Mouse (Mus musculus): ENCODE measurements at regions not wholly inside any gene's neighbourhood (a gene's known extent, or its start where the extent isn't known, plus 50 kb on each side); places are given as distances from the start of the nearest gene placed in this dataset.
"Not testable (repeated sequence)": the region's sequence is repeated elsewhere in the genome, so short reads cannot be mapped to it uniquely, and the experiment has no call there.

DNA sequence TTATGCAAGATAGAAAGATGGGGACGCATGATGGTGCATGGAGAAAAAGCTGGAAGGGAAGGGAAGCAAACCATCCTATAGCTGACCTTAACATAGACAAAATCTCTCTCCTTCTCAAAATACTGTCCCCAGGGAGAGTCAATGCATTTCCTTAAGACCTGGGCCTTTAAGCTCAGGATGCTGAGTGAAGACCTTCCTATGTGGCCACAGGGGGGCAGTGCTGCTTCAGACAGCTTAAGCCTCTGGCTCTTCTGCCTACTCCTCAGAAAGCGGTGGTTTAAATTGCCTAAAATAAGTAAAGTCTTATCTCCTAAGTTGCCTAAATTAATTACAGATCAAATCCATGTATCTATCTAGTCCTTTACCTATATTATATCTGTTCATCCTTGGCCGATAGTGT is 760.4 kb upstream of the Olfr1507 start:
- intact Hi-C loops (cut with DNase I); DNase-seq: not testable (repeated sequence)

DNA sequence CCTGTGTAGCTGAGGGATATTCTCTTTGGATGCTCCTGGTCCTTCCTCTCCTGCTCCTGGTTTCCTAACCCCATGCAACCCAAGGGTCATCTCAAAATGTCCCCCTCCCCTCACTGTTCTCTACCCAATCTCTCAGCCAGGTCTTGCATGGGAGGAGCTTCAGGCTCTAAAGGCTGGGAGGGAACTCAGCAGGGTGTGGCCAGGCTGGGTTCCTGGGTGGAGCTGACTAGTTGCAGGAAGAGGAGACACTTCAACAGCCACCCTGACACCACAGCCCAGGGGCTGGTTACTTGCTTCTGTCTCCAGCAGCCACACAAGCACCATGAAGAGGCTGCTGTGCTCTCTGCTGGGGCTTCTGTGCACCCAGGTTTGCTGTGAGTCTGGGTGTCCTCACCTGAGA is 757.9 kb upstream of the Olfr1507 start:
- DNase-seq; intact Hi-C loops (cut with DNase I): not testable (repeated sequence)

DNA sequence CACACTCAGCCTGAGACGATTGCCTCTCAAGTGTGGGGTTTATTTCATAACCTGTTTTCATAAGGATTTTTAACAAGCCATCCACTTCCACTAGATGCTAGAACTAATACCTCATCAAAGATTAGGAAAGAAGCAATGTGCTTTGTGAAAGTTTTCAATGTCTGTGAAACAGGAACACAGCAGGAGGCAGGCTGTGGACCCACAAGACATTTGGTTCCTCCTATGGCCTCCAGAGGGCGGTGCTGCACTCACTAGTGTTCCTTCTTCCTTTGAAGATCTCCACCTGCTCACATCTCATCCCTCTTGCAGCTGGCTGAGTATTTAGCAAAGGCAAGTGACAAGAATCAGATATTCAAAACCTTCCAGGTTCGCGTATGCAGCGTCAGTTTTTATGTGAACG is 735.6 kb upstream of the Olfr1507 start:
- intact Hi-C loops (cut with DNase I); DNase-seq: not testable (repeated sequence)

DNA sequence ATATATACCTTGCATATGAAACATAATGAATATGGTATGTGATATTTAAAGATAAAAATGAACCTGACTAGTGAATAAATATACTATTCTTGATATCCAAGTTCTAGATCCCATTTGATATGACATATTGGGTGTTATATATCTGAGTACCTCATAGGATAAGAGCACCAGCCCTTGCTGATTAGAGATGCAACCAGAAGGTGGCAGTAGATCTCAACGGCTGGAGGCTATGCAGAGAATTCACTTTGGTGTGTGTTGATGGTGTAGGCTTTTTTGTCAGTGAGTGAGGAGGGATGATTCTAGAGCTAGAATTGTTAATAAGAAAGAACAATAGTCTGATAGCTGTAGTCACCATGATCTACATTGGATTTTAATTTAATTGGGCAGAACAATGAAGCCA is 729.2 kb upstream of the Olfr1507 start:
- intact Hi-C loops (cut with DNase I); DNase-seq: not testable (repeated sequence)

DNA sequence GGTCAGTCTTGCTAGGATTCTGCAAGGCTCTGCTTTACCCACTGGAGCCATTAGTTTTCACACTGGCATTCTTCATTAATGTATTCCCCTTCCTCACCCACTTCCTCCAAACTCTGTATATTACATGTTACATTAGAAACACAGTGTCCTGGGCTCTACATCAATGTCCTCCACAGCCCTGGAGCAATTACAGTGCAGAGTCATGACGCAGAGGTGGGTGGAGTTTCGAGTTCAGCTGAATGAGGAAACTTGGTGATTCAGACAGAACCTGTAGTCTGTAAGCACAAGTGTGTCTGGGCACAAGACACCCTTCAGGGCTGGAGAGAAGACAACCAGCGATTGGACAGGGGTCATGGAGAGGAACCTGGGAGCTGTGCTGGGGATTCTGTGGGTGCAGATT is 715.0 kb upstream of the Olfr1507 start:
- DNase-seq; intact Hi-C loops (cut with DNase I): not testable (repeated sequence)

DNA sequence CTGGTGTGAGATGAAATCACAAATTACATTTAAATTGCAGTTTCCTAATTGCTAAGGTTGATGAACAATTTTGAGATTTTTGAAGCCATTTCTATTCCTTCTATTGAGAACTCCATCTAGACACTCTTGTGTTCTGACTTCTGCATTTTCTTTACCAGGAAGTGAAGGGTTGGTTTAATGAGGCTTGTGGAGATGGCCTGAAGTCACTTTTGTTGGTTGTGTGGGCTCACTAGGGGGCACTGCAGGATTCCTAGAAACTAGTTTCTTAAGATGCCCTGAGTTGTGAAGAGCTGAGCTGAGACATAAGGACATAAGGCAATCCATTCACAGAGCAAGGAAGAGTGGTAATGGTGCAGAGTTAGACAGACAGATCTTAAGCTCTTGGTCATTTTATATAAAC is 713.7 kb upstream of the Olfr1507 start:
- intact Hi-C loops (cut with DNase I): not testable (repeated sequence)

DNA sequence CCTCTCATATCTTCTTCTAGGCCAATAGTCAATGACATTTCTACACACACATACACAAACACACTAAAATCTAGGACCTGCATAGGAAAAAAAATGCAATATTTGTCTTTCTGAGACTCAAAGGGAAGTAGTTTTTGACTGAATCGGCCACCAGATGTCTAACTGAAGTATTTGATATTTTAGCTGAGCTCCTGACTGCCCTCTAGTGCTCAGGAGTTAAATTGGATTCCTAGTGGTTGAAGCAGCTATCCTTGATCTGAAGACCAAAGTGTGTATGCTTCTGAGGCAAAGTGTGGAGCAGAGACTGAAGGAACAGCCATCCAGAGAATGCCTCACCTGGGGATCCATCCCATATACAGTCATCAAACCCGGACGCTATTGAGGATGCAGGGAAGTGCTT is 695.4 kb upstream of the Olfr1507 start:
- intact Hi-C loops (cut with DNase I); DNase-seq: not testable (repeated sequence)

More for the DNA sequence above, 713.7 kb upstream of the Olfr1507 start:
- not testable (repeated sequence) for DNase-seq

DNA sequence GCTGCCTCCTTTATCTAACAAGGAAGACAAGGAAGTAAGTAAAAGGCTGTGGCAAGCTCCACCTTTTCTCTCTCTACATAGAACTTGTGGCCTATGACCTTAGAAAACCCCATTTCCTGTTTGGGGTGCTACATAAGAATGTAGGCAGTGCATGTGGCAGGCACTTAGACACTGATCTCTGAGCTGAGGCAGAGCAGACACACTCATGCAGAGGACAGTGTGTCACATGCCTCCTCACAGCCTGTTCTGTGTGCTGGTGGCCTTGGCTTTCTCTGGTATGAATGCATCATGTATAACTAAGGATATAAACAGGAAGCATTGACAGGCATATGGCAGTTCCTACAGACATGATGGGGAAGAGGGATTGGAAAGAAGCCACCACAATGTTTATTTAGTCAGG is 678.5 kb upstream of the Olfr1507 start:
- DNase-seq; intact Hi-C loops (cut with DNase I): not testable (repeated sequence)

DNA sequence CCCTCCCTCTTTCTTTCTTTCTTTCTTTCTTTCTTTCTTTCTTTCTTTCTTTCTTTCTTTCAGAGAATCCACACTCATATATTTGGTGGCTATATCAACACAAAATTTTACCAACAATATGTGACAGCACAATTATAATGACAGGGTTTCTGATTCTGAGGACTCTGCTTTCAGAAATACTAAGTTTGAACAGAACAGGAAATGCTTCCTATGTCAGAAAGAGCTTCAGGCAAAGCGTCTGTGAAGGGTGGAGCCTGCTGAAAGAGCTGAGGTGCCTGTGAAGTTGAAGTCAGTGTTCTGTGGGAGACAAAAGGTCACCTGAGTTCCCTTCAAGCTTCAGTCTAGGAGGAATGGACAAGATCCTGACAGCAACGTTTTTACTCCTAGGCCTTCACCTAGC is 670.8 kb upstream of the Olfr1507 start:
- DNase-seq; intact Hi-C loops (cut with DNase I): not testable (repeated sequence)

DNA sequence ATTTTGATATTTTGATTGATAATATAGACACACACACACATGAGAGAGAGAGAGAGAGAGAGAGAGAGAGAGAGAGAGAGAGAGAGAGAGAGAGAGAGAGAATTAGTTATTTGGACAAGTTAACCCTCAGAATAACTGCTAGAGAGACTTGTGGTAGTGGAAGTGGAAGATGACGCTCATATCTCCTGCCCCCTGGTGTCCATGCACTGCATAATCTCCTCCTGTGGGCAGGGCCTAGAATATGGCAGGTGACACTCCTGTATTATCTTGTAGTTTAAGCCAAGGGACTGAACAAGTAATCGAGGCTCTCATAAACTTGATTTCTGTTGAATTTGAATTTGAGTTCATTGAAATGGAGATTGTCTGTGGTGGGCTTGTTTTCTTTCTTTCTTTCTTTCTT is 663.5 kb upstream of the Olfr1507 start:
- DNase-seq; intact Hi-C loops (cut with DNase I): not testable (repeated sequence)

DNA sequence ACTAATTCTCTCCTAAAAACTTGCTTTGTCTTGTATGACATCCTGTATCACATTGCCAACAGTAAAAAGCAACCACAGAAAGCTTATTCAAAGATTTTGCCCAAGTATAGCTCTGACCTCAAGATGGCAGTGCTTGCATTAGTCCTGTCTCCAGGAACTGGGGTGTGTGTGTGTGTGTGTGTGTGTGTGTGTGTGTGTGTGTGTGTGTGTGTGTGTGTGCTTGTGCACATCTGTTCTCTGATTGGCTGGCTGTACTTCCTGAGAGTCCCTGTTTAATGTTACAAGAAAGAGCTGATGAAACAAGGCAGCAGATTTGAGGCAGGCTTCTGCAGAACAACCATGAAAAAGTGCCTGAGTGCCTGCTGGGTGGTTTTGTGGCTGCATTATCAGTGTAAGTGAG is 639.2 kb upstream of the Olfr1507 start:
- intact Hi-C loops (cut with DNase I); DNase-seq: not testable (repeated sequence)

DNA sequence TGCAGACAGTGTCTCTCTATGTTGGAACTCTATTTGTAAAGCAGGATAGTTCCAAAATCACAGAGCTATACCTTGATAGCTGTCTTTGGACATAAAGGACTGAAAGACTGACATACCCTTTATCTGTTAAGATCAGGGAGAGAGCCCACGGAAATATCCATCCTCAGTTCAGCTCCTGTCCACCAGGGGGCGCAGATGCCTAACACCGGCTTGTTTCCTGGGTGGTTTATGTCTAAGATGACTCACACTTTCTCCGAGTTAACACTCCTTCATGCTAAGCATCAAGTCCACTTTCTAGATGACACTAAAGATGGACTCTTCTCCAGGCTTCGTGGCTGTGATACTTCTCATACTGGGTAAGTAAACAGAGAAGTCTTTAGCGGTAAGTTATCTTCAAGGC is 636.8 kb upstream of the Olfr1507 start:
- DNase-seq: peak; percentile 13
- intact Hi-C loops (cut with DNase I): not testable (repeated sequence)

DNA sequence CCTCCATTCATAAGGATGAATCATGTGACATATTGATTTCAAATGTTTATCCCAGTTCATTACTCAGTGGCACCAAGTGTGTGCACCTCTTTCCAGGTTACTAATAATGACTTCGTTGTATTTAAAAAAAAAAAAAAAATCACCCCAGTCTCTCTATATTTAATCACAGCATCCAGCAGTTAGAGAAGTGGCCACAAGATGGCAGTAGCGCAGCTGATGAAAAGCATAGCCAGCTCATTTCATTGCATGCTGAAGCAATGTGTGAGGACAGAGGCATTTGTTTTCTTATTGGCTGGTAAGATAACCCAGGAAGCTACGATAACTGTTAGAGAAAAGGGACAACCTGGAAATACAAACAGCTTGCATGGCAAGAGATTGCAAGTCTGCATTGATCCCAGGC is 626.2 kb upstream of the Olfr1507 start:
- intact Hi-C loops (cut with DNase I): not testable (repeated sequence)
- DNase-seq: peak; percentile 16

DNA sequence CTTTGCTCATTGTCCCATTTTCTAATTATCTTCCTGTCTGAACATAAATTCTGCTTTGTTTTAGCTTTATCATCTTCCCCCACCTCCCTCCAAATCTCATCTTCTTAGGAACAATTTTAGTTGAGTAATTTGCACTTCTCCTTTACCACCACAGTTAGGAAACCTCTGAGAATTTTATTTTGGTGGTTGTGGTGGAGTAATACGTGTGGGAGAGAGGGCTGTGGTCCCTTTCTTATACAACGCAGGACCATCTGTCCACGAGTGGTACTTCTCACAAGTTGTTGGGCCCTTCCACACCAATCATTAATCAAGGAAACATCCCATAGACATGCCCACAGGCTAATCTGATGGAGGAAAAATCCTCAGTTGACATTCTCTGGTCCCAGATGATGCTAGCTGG is 614.2 kb upstream of the Olfr1507 start:
- intact Hi-C loops (cut with DNase I); DNase-seq: not testable (repeated sequence)

DNA sequence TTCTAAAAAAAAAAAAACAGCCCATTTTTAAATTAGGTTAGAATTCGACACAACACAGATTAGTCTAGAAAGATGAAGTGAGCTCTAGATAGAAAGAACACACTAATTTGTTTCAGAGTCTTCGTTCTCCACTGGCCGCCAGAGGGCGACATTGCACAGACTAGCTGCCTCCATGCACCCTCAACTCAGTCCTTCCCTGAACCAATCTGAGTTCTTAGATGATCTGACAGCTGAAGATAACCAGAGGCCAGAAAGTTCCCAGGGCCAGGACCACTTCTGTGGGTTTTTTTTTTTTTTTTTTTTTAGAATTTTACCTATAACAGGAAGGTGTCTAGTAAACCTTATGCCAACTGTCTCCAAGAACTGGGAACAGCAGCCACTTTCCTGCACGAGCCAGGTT is 605.8 kb upstream of the Olfr1507 start:
- intact Hi-C loops (cut with DNase I); DNase-seq: not testable (repeated sequence)

DNA sequence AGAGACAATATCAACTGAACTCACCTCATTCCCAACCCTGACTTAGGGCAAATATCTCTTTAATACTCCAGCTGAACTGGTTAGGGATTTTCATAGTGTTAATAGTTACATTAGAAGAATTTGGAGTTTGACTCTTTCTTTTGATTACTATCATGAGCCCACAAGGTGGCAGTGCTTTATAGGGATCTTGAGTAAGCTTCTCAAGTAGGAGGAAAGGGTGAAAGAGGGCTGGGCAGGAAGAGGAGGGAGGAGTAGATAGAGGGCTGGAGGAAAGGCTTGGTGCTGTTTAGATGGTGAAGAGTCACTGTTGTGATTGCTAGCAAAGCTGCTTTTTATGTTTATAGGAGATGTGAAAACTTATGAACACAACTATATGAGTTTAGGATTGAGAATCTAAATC is 595.4 kb upstream of the Olfr1507 start:
- DNase-seq; intact Hi-C loops (cut with DNase I): not testable (repeated sequence)

DNA sequence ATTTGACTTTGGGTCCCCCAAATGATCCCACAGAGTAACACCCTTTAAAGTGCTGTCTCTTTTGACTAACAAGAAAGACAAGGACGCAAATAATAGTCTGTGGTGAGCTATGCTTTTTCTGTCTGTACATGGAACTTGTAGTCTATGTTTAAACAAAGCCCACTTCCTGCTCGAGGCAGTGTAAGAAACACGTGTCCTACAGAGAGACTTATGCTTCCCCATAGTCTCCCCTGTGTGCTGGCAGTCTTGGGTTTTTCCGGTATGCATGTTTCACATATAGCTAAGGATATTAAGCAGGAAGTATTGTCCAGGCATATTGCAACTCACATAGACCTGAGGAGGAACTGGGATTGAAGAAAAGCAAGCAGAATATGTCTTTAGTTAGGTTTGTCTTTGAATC is 586.3 kb upstream of the Olfr1507 start:
- DNase-seq; intact Hi-C loops (cut with DNase I): not testable (repeated sequence)

DNA sequence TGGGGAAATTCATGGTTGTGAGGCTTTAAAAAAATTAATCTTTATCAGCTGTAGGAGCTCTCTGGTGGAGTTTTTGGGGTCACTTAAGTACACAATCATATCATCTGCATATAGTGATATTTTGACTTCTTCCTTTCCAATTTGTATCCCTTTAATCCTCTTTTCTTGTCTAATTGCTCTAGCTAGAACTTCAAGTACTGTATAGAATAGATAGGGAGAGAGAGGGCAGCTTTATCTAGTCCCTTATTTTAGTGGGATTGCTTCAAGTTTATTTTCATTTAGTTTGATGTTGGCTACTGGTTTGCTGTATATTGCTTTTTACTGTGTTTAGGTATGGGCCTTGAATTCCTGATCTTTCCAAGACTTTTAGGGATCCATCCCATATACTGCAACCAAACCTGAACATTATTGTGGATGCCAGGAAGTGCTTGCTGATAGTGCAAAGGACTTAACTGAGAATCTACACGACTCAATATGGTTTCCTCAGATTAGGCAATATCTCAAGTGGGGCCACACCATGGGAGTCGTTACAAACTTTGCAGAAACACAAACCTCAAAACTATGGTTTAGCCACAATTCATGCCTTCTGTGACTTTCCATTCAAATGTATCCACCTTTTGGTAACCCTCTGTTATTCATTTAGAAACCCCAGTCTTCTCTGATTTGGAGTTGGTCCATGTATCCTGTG is 585.6 kb upstream of the Olfr1507 start:
- DNase-seq; intact Hi-C loops (cut with DNase I): not testable (repeated sequence)

DNA sequence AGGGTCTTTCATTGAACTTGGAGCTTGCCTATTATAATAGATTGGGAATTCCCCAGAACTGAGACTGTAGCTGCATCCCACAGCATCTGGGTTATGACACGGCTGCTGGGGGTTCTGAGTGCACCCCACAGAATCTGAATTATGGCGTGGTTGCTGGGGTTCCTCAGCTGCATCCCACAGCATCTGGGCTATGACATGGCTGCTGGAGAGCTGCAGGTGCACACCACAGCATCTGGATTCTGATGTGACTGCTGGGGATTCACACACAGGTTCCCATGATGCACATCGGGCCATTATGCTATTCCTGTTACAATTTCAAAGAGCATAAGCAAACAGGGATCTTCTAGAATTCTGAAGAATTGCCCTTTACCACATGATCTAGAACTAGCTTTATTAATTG is 585.0 kb upstream of the Olfr1507 start:
- intact Hi-C loops (cut with DNase I): not testable (repeated sequence)

DNA sequence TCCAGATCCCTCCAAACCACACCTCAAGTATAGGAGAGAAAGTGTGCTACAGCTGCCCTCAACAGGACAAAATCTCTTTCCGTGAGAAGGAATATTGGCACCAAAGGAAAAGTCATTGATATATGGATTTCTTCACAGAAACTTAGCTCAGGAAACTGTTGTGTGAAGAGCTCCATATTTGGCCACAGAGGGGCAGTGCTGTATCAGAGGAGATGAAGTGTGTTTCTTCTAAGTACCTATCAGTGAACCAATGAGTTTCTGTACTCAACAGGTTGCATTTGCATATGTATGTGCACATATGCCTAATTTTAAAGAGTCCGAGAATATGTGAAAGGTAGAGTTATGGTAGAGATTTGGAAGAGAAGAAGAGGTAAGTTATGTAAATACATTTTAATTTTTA is 580.4 kb upstream of the Olfr1507 start:
- intact Hi-C loops (cut with DNase I); DNase-seq: not testable (repeated sequence)

More for the DNA sequence above, 585.0 kb upstream of the Olfr1507 start:
- not testable (repeated sequence) for DNase-seq

DNA sequence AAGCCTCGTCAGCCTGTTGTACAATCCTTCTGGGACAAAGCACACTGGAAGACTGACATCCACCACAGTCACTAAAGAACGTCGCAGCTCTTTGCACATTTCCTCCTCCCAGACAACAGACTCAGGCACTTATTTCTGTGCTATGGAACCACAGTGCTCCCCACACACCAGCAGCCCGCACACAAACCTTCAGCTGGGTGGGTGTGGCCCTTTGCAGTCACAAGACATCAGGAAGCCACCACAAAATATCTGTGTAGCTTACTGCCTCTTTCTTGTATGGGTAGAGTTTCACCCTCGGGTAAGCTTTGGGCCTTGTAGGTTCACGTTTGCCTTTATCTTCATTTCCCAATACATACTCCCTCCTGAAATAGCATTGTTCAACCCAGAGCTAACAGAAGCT is 577.6 kb upstream of the Olfr1507 start:
- intact Hi-C loops (cut with DNase I); DNase-seq: not testable (repeated sequence)

DNA sequence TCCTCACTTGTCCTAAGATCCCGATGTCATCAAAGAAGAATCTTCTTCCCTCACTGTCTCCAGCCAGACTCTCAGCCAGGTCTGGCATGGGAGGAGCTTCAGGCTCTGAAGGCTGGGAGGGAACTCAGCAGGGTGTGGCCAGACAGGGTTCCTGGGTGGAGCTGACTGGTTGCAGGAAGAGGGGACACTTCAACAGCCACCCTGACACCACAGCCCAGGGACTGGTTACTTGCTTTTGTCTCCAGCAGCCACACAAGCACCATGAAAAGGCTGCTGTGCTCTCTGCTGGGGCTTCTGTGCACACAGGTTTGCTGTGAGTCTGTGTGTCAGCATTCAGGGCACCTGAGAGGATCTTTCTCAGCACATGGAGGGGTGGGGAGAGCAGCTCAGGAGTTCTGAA is 577.0 kb upstream of the Olfr1507 start:
- intact Hi-C loops (cut with DNase I): not testable (repeated sequence)

DNA sequence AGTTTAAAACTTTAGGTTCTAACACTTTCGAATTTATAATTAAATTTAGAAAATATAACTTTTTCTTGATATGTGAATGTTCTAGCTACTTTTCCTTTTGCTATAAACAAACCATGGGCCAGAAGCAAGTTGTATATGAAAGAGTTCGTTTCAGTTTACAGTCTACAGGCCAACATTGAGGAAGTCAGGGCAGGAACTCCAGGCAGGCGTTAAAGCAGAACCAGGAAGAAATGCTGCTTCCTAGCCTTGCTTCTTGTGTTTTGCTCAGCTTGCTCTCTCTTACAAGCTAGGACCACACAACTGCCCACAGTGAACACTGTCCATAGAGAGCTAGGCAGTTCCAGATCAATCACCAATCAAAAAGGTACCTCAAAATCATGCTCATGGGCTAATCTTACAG is 558.9 kb upstream of the Olfr1507 start:
- intact Hi-C loops (cut with DNase I); DNase-seq: not testable (repeated sequence)

More for the DNA sequence above, 577.0 kb upstream of the Olfr1507 start:
- DNase-seq: not testable (repeated sequence)
